Mouse (Mus musculus) monocyte, adult 59 days (primary cell): ENCODE results near the gene Gm8050. TPM values are rescaled to one million over a fixed set of nuclear protein-coding genes. Genes with fewer than 3 reads are reported as not detected.

Experiments
- total RNA-seq, 2 experiments: library from RNA; stranded (reverse); gene quantifications; one replicate each; pipeline ENCODE4 v1.2.4; 2023

The Gm8050 gene
- total RNA-seq = not detected

GRCm38 (mm10) chr14:6720151-6720550 lies at the start of gene Gm8050:
Gene Gm8050, minus strand, starts transcription at chr14:6720251.

DNA sequence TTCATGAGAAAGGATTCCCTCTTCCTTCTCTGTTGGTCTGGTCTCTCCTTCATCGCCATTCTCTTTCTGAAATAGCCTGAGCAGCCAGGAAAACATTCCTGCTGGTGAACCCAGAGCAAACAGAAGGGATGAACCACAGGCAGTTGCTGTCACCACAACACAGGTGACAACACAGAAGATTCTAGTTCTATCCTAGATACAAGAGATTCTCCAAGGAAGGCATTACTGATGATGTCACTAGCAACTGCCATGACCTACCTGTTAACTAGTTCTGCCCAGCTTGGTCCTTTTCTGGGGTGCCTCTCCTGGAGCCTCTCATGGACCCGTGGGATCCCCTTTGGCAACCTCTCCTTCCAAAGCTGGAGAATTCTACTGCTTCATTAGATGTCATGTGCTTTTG lies 22.2 kb upstream of the Gm8050 start, which contains the start of gene Gm3636:
Gm3636 (minus strand) TSS at position 101 of the 400 bp plus-strand sequence.

DNA sequence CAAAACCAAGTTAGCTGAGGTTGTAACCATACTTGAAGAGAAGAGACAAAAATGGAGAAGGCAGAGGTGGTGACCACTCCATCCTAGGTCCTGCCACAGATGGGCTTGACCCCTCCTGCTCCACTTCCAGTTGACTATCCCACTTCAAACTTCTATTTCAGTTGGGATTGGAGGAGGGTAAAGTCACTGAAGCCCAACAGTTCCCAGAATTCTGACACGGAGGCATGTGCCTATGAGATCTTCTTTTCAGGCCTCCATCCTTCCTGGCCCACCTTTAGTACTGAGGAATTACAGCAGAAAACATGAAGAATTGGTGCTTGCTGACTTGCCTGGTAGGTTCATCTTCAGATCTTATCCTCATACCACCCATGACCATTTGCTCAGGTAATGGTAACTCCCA lies 36.0 kb downstream of the Gm8050 start, which contains the start of gene Gm10251:
Gm10251 (minus strand) TSS at position 101 of the 400 bp plus-strand sequence.

Other genes with a start within 250 kb of the Gm8050 start
- not detected for gene Gm8356, start 183.0 kb downstream of the Gm8050 start, total RNA-seq
- not detected for gene Gm3629, start 129.6 kb downstream of the Gm8050 start, total RNA-seq
- not detected for gene Gm3460, start 97.8 kb downstream of the Gm8050 start, total RNA-seq
- gene Gm10251, start 36.1 kb downstream of the Gm8050 start, total RNA-seq = not detected
- not detected for gene Gm3636, start 22.1 kb upstream of the Gm8050 start, total RNA-seq
- gene Gm8362, start 54.2 kb upstream of the Gm8050 start, total RNA-seq = not detected
- not detected for gene Gm3642, start 120.1 kb upstream of the Gm8050 start, total RNA-seq
- gene Gm3667, start 169.7 kb upstream of the Gm8050 start, total RNA-seq = not detected